Mouse (Mus musculus) ZHBTc4 (cell line): ENCODE measurements around the gene Matk.

ENCODE experiments used
- DNase-seq: peaks from one replicate; pipeline ENCODE4 v3.0.0-alpha.2; 2011; ENCODE audit warnings: low read depth, low spot score

The Matk gene

GRCm38 (mm10) chr10:81242021-81242420 lies 10.7 kb upstream of the Matk start:
- DNase-seq, result peak; percentile 38

- no peak for DNase-seq
These were observed 8.6 kb upstream of the Matk start for GRCm38 (mm10) chr10:81244146-81244545.

DNA sequence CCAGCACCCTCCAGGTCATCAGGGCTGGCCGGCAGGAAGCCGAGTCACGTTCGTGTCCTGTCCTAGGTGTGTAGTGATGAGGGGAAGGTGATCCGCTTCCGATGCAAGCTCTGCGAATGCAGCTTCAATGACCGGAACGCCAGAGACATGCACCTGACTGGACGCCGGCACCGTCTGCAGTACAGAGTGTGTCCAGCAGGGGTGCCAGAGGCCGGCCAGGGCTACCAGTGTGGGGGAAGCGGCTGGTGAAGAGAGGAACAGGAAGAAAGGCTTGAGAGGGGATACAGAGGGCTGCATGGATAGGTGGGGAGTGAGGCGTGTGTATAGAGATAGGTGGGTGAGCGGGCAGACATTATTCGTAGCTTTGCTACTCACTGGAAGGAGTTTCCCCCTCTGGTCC lies 8.1 kb upstream of the Matk start:
- peak; percentile 82 for DNase-seq

DNA sequence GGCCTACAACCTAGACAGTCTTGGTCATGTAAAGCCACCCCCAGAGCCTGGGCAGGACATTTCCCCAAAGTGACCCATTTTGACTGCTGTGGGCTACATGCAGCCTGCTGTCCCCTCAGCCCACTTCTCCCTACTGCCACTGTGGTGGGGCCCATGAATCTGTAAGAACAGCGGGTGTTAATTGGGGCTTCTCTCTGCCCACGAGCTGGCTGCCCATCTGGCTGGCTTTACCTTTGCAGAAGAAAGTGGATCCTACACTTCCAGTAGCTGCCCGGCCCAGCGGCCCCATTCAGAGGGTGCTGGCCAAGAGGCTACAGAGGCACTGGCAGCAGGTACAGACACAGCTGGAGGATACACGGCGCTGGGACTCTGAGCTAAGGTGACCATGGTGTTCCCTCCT lies 7.6 kb upstream of the Matk start:
- DNase-seq, result no peak

GRCm38 (mm10) chr10:81247804-81248203 lies 4.9 kb upstream of the Matk start:
- DNase-seq, result no peak

GRCm38 (mm10) chr10:81249442-81249841 lies 3.3 kb upstream of the Matk start:
- DNase-seq, result no peak

GRCm38 (mm10) chr10:81254886-81255285 lies 2.2 kb downstream of the Matk start:
- DNase-seq, result no peak

DNA sequence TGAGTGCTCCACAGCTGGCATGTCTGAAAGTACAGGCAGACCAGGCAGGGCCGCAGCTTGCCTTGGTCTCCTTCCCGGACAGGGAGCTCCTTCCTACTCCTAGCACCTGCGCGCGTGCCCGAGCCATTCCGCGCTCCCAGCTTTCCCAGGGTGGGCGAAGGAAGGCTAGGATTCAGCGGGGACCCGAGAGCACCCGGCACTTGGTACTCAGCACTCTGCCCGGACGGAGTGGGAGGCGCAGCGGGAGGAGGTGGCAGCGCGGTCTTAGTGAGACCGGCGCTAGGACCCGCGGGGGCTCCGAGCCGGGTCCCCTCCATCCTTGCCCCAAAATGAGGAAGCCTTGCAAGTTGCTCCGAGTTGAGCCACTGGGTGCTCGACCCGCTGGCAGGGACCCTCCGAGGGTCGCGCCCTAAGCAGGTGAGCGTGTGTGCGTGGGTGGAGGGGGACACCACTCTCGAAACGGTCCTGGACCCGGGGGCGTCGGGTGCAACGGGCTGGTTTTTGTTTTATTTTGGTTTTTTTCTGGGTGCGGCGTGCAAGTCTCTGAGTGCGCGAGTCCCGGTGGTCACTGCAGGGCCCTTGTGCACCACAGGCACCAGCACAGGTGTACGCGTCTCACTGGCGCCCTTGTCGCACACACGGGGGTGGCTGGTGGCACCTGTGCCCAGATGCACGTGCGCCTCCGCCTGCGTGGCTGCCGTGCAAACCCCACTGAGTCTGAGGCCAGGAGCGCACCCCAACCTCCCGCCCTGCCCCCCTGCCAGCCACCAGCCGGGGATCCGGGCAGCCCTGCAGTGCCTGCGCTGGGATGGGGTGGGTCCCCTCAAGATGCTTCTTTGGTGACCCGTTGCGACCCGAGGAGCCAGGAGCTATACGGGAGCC lies 4.7 kb downstream of the Matk start:
- DNase-seq, result peak; percentile 49

- DNase-seq, result no peak
These were observed 6.6 kb downstream of the Matk start for GRCm38 (mm10) chr10:81259225-81259884.

- DNase-seq, result no peak
These were observed 8.3 kb downstream of the Matk start for GRCm38 (mm10) chr10:81261025-81261424.

GRCm38 (mm10) chr10:81265540-81265939 lies 12.8 kb downstream of the Matk start:
- DNase-seq, result no peak

- DNase-seq, result peak; percentile 98
These were observed 13.7 kb downstream of the Matk start, which contains the start of the genes Mrpl54 and Apba3 for GRCm38 (mm10) chr10:81266211-81267105. Gene Mrpl54, minus strand, starts transcription at chr10:81266934. Gene Apba3, plus strand, starts transcription at chr10:81266960.

- peak; percentile 89 for DNase-seq
These were observed 15.3 kb downstream of the Matk start for GRCm38 (mm10) chr10:81268056-81268455.

GRCm38 (mm10) chr10:81268643-81269412 lies 16.1 kb downstream of the Matk start:
- no peak for DNase-seq

DNA sequence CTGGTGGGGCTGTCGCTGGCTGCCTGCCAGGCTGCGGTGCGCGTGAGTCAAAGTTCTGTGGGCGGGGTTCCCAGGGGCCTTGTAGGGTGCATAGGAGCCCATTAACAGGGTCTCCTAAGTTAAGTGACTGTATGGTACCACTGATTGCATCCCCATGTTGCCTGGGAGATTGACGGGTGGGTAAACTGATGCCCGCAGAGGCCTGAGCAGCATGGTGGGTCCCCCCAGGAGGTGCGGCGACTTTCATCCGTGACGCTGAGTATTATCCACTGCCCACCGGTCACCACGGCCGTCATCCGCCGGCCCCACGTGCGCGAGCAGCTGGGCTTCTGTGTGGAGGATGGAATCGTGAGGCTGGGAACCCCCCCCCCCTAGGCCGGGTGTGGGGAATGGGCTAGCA lies 19.6 kb downstream of the Matk start:
- DNase-seq, result no peak

- DNase-seq, result no peak
These were observed 21.1 kb downstream of the Matk start for GRCm38 (mm10) chr10:81273842-81274241.

DNA sequence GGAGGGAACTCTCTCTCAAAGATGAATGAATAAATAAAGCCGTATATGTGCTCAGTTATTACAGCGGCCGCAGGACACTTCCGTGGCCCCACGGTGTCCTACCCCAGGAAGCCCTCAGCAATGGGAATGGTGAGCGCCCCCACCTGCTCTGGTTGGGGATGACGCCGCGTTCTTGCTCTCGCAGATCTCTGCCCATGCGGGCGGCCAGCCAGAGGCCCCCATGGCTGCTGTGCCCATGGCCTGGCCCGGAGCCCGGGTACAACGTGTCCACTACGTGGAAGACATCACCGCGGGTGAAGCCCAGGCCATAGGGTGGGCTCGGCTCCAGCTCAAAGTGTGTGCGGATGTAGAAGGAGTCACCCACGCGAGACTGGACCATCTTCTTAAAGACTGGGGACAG lies 24.9 kb downstream of the Matk start:
- DNase-seq, result peak; percentile 52

DNA sequence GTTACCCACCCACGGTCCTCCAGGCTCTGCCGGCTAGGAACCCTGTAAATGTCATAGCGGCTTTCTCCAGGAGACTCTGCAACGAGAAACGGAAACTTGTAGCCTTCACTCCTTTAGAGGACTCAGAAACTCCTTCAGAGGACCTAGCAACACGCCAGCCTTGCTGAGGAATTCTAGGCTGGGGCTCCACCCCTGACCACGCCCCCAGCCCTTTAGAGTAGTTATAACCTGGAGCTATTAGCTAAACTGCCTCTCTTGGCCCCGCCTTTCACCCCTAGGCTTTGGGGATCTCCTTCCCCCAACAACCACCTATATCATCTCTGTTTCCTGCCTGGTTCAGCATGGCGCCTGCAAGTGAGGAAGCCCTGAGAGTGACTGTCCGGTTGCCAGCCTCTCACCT lies 26.8 kb downstream of the Matk start:
- DNase-seq, result peak; percentile 89

DNA sequence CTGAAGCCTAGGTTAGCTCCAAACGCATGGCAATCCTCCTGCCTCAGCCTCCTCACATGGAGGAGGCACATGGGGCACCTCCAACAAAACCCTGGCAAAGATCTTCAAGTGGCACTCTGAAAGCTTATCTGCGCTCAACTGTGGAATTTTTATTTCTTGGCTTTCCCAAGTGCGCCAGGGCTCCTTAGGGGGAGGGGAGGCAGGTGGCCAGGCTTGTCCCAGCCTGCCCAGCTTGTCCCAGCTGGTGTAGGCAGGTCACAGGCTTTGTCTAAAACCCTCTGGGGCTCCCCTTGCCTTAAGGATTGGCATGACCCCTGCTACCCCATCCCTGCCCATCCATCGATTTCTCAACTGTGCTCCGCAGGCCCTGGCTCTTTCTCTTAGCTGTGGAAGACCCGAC lies 31.5 kb downstream of the Matk start:
- DNase-seq, result no peak

DNA sequence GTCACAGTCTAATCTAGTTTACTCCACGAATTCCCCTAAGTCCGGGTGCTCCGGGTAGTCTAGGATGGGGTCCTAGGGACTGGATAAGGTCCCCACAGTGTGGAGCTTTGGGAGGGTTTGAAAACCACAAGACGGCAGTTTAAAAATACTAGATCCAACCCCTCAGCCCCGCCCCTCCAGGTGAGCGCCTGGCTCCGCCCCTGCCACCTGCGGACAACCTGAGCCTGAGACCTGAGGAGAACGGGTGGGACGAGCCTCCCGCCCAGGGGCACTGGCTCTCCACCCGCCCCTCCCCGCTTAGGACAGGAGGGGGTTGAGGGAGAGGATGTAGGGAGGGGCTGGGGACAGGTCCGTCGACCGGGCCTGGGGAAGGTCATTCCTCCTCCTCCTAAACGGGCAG lies 32.0 kb downstream of the Matk start:
- no peak for DNase-seq
